Mouse (Mus musculus) embryonic fibroblast, embryonic 13.5 days (primary cell): ENCODE data around the gene Tatdn2.

ENCODE experiments used
- CTCF ChIP-seq: IDR thresholded peaks from 2 replicates; pipeline ENCODE4 v1.5.1; 2011; ENCODE audit warnings: mild to moderate bottlenecking, control low read depth, low read length, moderate library complexity, borderline replicate concordance; ENCODE audit not compliant: insufficient read depth
- POLR2A ChIP-seq: IDR thresholded peaks from 2 replicates; pipeline ENCODE4 v1.6.1; 2011; ENCODE audit warnings: low read depth, mild to moderate bottlenecking, control low read depth, low read length, moderate library complexity

GRCm38 (mm10) chr6:113679993-113680566 is 16.8 kb upstream of the Tatdn2 start:
- TF ChIP-seq CTCF (no peak), POLR2A (no peak)
